Mouse (Mus musculus) kidney, adult 2 months (tissue): ENCODE measurements around the gene Gm11214.

Experiments used
- CTCF ChIP-seq: fragments of 200-500 bp; conservative IDR thresholded peaks from 2 replicates; pipeline ENCODE4 v1.5.1; 2011; ENCODE audit warnings: low read depth, mild to moderate bottlenecking, control low read depth, low read length, moderate library complexity, mixed read lengths; ENCODE audit not compliant: insufficient read depth, insufficient read length
- POLR2A ChIP-seq: fragments of 200-500 bp; IDR thresholded peaks from one replicate; pipeline ENCODE4 v1.6.1; 2011; ENCODE audit warnings: low read depth, low read length, control low read depth

DNA sequence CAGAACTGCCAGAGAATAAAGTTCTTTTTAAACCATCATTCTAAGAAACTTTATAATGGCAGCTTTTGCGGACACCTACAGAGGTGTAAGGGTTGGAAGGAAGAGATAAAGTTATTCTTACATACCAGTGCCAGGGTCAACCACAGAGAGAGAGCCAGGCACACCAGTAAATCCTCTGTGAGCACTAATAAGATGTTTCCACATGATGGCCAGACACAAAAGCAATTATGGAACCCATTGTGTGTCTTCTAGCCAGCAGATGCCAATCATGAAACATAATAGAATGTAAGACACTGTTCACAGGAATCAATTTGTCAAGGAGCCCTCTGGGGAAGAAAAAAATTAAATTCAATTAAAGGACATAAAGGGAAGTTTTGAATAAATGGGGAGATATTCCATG lies 1.8 kb downstream of the Gm11214 start:
- no peak for TF ChIP-seq POLR2A
- TF ChIP-seq CTCF, result no peak
